In the genomic region with DNA sequence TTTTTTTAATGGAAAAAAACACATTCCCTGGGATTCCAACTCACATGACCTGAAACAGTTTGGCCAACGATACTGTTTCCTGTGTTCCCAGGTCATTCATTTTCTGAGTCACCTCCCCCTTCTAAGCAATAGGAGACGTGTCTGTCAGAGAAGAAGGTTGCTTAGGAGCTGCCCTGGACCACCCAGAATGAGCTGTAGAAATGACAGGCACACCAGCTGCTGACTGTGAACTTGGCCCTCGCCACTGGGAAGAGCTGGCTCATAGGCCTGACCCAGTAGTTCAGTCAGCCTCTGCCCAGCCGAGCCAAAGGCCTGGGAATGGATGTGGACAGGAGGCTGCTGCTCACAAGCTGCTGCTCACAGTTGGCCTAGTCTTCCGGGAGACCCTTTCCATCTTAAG, we compare ENCODE assay signal across 10 mouse cellular contexts. TPM values are rescaled to one million over a fixed set of nuclear protein-coding genes. Genes with fewer than 3 reads are reported as not detected.
A peak's percentile ranks its signal among the peaks of the same experiment; 100 is the strongest.
DNase-seq lines count a peak whose midpoint lies in the region; ATAC-seq lines count a peak whose summit lies in the region.
"Had no signal": no experiment of that assay in that cellular context is flagged by ENCODE, and none has a peak within 500 bp of the region (broad histone marks: within the 10 kb centered on the region; RNA-seq: fewer than 3 reads in every experiment).

No protein-coding gene starts in this region.

- WGBS in kidney, embryonic 16.5 days = 29% methylated on average over 5 of the region's 5 CpGs

- H3K4me2 ChIP-seq in kidney, embryonic 16.5 days (replicated peaks; ENCODE audit: low read depth, low read length) = no peak overlapping the region

- H3K4me1 ChIP-seq in kidney, embryonic 16.5 days (ENCODE audit: insufficient read depth, low read length) = peaks cover 51% of the 10 kb centered on the region

- H3K4me3 ChIP-seq in kidney, embryonic 16.5 days (ENCODE audit: low read length) = no peak overlapping the region
- H3K4me3 ChIP-seq: megakaryocyte, embryonic 14.5 days had no signal

- no peaks in the 10 kb centered on the region for H3K36me3 ChIP-seq in kidney, embryonic 16.5 days (ENCODE audit: insufficient read depth, low read length)

- H3K27ac ChIP-seq in kidney, embryonic 16.5 days (ENCODE audit: low read length) = peak overlapping the region; percentile 37; the same call in 1 of the 2 replicates

- no peaks in the 10 kb centered on the region for H3K27me3 ChIP-seq in kidney, embryonic 16.5 days (ENCODE audit: insufficient read depth, low read length)
- H3K27me3 ChIP-seq: megakaryocyte, embryonic 14.5 days; Patski had no signal

- H3K9ac ChIP-seq in kidney, embryonic 16.5 days (replicated peaks; ENCODE audit: low read length) = no peak overlapping the region

- DNase-seq in kidney, postnatal 14 days = no peak
- DNase-seq in adrenal gland, postnatal 10 days = peak; percentile 63
- DNase-seq in gastrocnemius, postnatal 10 days = peak; percentile 58
- peak; percentile 50 for DNase-seq in mesoderm, embryonic 11.5 days (ENCODE audit: low read depth, low spot score)
- DNase-seq in thymus, postnatal 14 days = no peak
- no peak for DNase-seq in layer of hippocampus, postnatal 25 days (ENCODE audit: extremely low spot score in 1 of 2, low spot score in 1 of 2)
- DNase-seq: cerebellum, adult 8-10 months had no signal

- no peak; the same call in 1 of the 2 replicates for ATAC-seq in kidney, embryonic 16.5 days (ENCODE audit: low FRiP score, low TSS enrichment)
- ATAC-seq: Patski had no signal

- no peaks in the 10 kb centered on the region for H3K9me3 ChIP-seq in kidney, embryonic 16.5 days (ENCODE audit: low read length)
- H3K9me3 ChIP-seq: megakaryocyte, embryonic 14.5 days had no signal

RNA-seq across cellular contexts. Expression of a gene that starts 57.3 kb away (rescaled TPM):
- 51.3 and 62.2 TPM in 2 replicates for polyA plus RNA-seq in kidney, embryonic 16.5 days (2015; fragmentation: Nextera tagmentation; extraction: Ambion mirVana)
- total RNA-seq in adrenal gland, postnatal 10 days (2021) = 100 to 1,000 TPM; 126 to 185 TPM
- total RNA-seq in gastrocnemius, postnatal 10 days (2021) = 10 to 100 TPM; 24.2 to 29.1 TPM
- total RNA-seq in layer of hippocampus, postnatal 25 days (2021) = 10 to 100 TPM; 49.9 to 58.1 TPM

Comparison
In these comparisons a context has a peak if more than half of its experiments do, and no peak if none do; other contexts are left out.
1. DNase-seq: peak in adrenal gland, postnatal 10 days (single experiment), gastrocnemius, postnatal 10 days (single experiment) and mesoderm, embryonic 11.5 days (single experiment); none in kidney, postnatal 14 days (single experiment), thymus, postnatal 14 days (single experiment) and layer of hippocampus, postnatal 25 days (0 of 2).